Mouse (Mus musculus) heart, embryonic 10.5 days (tissue): ENCODE data around the gene Gm44503. TPM values are rescaled to one million over a fixed set of nuclear protein-coding genes. Genes with fewer than 3 reads are reported as not detected.

Source experiments
- DNase-seq: peaks from one replicate; pipeline ENCODE4 v3.0.0-alpha.2; 2017; ENCODE audit warnings: low spot score
- H3K27ac ChIP-seq: fragments of 300-500 bp; sonication (generic); 2 replicates; pipeline ENCODE4 v1.5.1; 2016; ENCODE audit warnings: mild to moderate bottlenecking
- H3K27me3 ChIP-seq: fragments of 300-500 bp; sonication (generic); 2 replicates; pipeline ENCODE4 v1.6.1; 2016; ENCODE audit warnings: mild to moderate bottlenecking; ENCODE audit not compliant: poor library complexity, insufficient read depth, severe bottlenecking
- H3K36me3 ChIP-seq: fragments of 300-500 bp; sonication (generic); 2 replicates; pipeline ENCODE4 v1.6.1; 2016; ENCODE audit warnings: mild to moderate bottlenecking, moderate library complexity
- H3K4me1 ChIP-seq: fragments of 300-500 bp; sonication (generic); 2 replicates; pipeline ENCODE4 v1.6.1; 2016; ENCODE audit warnings: mild to moderate bottlenecking
- H3K4me3 ChIP-seq: fragments of 300-500 bp; sonication (generic); 2 replicates; pipeline ENCODE4 v1.5.1; 2016; ENCODE audit warnings: mild to moderate bottlenecking, moderate library complexity
- H3K9me3 ChIP-seq: fragments of 300-500 bp; sonication (generic); 2 replicates; pipeline ENCODE4 v1.6.1; 2016; ENCODE audit warnings: mild to moderate bottlenecking, moderate library complexity
- WGBS: fragments of 180-500 bp; shearing (Covaris S2); methylation state at CpG from one replicate; pipeline ENCODE4 v1.1.7; 2016; 5-methylcytosine and 5-hydroxymethylcytosine counted together
- polyA plus RNA-seq: library from polyadenylated mRNA; unstranded; fragments of >200 nt; fragmentation: Nextera tagmentation; extraction: Ambion mirVana; gene quantifications from 2 replicates; pipeline ENCODE4 v1.2.1, GENCODE M21; 2016

The Gm44503 gene
- polyA plus RNA-seq, 1 experiment from 2014 or later, result not detected

DNA sequence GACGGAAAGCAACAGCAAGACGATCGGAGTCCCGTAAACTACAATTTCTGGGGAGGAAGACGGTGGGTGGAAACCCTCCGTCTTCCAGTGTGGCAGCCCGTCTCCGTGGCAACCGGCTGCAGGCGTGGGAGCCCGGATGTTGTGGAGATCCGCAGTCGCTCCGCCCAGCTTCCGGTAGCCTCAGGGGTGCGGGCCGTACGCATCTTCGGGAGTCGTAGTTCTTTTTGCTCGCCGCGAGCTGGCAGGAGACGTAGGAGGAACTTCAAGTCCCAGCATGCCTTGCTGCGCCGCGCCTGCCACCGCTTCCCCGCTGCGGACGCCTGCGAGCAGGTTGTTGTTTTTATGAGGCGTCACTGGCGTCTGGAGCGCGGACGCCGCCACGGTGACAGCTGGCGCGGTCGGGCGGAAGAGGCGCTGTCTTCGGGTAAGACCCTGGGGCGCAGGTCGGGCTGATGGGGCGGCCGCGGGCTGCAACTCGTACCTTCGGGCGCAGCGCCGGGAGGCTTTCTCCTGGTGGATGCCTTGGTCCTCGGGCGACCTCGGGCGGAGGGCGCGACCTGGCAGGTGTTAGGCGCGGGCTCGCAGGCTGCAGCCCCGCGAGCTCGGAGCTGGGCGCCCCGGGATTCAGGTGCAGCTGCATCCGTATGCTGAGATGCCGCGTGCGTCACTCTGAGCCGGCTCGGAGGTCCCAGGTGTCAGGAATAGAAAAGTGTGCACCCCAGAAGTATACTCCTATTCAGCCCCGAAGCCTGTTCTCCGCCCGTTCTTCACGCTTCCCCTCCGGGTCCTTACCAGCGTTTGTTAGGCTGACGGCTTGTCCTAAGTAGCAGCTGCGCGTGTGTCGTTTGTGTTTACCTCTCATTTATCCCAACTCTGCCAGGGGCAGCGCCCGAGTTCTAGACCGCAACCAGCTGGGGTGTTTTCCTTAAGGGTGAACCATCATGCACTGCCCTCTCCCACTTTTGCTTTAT is 26.9 kb downstream of the Gm44503 start, which contains the start of the genes Ccpg1os and Ccpg1:
Gene Ccpg1os (minus strand): TSS at position 133 of the 971 bp plus-strand sequence.
Gene Ccpg1 (plus strand): TSS at position 180 of the 971 bp plus-strand sequence.
- H3K27ac ChIP-seq, result peak within 1 kb of the TSS; percentile 77
- WGBS, result under 1% methylated on average over 88 of the region's 88 CpGs
- H3K36me3 ChIP-seq, result no peaks in the 10 kb centered on the region
- H3K27me3 ChIP-seq, result no peaks in the 10 kb centered on the region
- peak; percentile 99 for DNase-seq
- H3K4me3 ChIP-seq, result peak within 1 kb of the TSS; percentile 91
- peaks cover 11% of the 10 kb centered on the region for H3K4me1 ChIP-seq
- no peaks in the 10 kb centered on the region for H3K9me3 ChIP-seq

DNA sequence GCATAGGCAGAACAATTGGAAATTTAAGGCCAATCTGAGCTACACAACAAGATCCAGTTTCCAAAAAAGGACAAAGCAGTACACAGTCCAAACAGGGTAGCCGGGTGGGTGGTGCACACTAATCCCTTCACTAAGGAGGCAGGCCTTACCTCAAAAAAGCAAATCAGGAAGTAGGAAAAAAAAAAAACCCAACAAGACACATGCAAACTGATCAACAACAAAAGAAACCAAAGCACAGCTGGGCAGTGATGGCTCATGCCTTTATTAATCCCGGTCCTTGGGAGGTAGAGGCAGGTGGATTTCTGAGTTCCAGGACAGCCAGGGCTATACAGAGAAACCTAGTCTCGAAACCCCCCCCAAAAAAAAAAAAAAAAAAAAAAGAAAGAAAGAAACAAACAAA is 29.1 kb downstream of the Gm44503 start:
- no peaks in the 10 kb centered on the region for H3K9me3 ChIP-seq
- no peak for DNase-seq
- H3K27ac ChIP-seq, result no peak overlapping the region
- 69% methylated on average over 3 of the region's 3 CpGs for WGBS
- H3K36me3 ChIP-seq, result no peaks in the 10 kb centered on the region
- no peak overlapping the region for H3K4me3 ChIP-seq
- H3K27me3 ChIP-seq, result no peaks in the 10 kb centered on the region
- peaks cover 11% of the 10 kb centered on the region for H3K4me1 ChIP-seq

DNA sequence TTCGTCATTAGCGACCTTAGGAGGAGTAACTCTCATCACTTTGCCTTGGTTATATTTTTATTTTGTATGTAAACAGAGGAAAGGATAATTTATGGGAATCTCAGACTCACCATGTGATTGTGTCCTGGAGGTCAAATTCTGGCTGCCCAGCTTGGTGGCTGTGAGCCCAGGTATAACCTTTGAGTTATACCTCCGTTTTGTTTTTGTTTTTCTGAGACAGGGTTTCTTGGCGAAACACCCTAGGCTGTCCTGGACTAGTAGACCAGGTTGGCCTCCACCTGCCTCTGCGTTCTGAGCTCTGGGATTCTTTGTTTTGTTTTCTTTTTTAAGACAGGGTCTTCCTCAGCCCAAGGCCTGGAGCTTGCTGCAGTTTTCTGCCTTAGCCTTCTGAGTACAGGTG is 30.1 kb downstream of the Gm44503 start:
- no peak for DNase-seq
- Histone ChIP-seq H3K4me3 (no peak overlapping the region), H3K27ac (no peak overlapping the region), H3K4me1 (peaks cover 11% of the 10 kb centered on the region), H3K36me3 (no peaks in the 10 kb centered on the region), H3K9me3 (no peaks in the 10 kb centered on the region), H3K27me3 (no peaks in the 10 kb centered on the region)
- 72% methylated on average over 5 of the region's 5 CpGs for WGBS

DNA sequence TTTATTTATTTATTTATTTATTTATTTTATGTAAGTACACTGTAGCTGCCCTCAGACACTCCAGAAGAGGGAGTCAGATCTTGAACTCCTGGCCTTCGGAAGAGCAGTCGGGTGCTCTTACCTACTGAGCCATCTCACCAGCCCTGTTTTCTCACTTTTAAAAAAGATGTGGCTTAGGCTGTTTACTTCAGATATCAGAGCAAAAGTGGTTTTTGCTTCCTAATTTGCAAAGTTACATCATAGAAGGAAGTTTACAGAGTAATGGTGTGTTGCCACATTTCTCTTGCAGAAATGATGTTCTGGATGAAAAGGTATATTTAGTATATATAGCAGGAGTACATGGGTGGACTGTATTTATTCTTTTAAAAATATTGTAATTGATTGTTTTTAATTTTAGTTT is 32.8 kb downstream of the Gm44503 start:
- Histone ChIP-seq H3K27me3 (no peaks in the 10 kb centered on the region), H3K36me3 (no peaks in the 10 kb centered on the region), H3K9me3 (no peaks in the 10 kb centered on the region), H3K27ac (no peak overlapping the region), H3K4me1 (no peaks in the 10 kb centered on the region), H3K4me3 (no peak overlapping the region)
- WGBS, result 94% methylated on average over 2 of the region's 2 CpGs
- DNase-seq, result no peak

DNA sequence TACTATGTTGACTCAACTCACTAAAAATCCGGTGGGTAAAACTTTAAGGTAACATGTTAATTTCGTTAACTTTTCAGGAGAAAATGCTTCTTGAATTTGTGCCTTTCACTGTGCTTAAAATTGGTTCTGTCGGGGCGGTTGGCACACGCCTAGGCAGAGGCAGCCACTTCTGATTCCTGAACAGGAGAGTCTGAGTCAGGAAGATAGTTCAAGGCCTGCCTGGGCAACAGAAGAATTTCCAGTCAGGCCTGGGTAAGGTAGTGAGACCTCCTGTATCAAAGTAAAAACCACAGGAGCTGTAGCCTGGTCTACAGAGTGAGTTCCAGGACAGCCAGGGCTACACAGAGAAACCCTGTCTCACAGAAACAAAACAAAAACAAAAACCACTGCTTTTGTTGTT is 33.9 kb downstream of the Gm44503 start:
- Histone ChIP-seq H3K4me1 (no peaks in the 10 kb centered on the region), H3K36me3 (no peaks in the 10 kb centered on the region), H3K27me3 (no peaks in the 10 kb centered on the region), H3K4me3 (no peak overlapping the region), H3K27ac (no peak overlapping the region), H3K9me3 (no peaks in the 10 kb centered on the region)
- DNase-seq, result no peak
- 85% methylated on average over 5 of the region's 5 CpGs for whole genome bisulfite sequencing

DNA sequence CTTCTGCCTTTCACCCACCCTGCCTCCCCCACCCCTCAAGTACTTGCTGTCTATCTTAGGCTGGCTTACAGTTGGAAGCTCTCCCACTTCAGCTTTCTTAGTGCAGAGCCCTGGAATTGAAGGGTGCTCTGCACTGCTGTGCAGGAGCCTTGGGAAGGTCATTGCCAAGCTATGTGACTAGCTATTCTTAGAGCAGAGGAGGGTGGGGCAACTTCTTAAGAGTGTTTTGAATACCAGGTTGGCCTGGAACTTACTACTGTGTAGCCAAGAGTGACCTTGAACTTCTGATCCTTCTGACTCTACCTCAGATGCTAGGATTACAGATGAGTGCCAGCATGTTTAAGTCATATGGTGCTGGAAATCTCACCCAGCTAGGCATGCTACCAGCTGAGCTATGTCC is 37.5 kb downstream of the Gm44503 start:
- no peak overlapping the region for H3K4me3 ChIP-seq
- H3K9me3 ChIP-seq, result no peaks in the 10 kb centered on the region
- H3K36me3 ChIP-seq, result no peaks in the 10 kb centered on the region
- DNase-seq, result no peak
- H3K4me1 ChIP-seq, result no peaks in the 10 kb centered on the region
- no peaks in the 10 kb centered on the region for H3K27me3 ChIP-seq
- H3K27ac ChIP-seq, result no peak overlapping the region

DNA sequence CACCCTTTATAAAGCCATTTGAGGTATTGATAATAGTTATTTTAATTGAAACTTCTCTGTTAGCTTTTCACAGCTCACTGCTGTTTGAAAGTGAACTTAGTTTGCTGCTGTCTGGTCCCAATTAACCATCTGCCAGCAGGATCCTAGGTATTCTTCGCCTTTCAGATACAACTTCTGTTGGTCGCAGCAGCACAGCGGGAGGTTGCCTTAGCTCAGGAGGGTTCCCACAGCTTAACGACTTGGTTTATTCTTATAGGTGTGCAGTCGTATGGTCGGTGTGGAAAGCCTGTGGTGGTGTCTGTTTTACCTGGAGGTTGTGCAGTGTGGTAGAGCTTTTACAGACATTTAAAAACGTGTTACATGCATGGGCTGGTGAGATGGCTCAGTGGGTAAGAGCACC is 38.2 kb downstream of the Gm44503 start:
- Histone ChIP-seq H3K27ac (no peak overlapping the region), H3K36me3 (no peaks in the 10 kb centered on the region), H3K9me3 (no peaks in the 10 kb centered on the region), H3K4me3 (no peak overlapping the region), H3K4me1 (no peaks in the 10 kb centered on the region), H3K27me3 (no peaks in the 10 kb centered on the region)
- DNase-seq, result no peak
- WGBS, result 63% methylated on average over 7 of the region's 7 CpGs

DNA sequence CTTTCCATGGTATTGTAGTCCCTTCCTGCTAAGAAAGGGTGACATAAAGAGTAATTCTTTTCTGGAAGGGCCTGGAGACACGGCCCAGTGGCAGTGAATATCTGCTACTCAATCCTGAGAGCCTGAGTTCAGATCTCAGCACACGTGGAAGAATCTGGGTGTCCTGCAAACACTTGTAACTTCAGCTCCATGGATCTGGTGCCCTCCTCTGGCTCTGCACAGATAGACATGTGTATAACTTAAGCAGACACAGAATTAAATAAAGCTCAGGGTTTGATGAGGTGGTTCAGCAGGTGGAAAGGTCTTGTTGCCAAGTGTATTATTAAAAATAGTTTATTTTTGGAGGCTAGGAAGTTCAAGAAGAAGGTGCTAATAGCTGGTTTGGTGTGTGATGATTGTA is 41.8 kb downstream of the Gm44503 start:
- H3K4me1 ChIP-seq, result no peaks in the 10 kb centered on the region
- peaks cover under 1% of the 10 kb centered on the region; the same call in 1 of the 2 replicates for H3K36me3 ChIP-seq
- no peak for DNase-seq
- no peaks in the 10 kb centered on the region for H3K27me3 ChIP-seq
- 64% methylated on average over 2 of the region's 2 CpGs for WGBS
- H3K4me3 ChIP-seq, result no peak overlapping the region
- no peaks in the 10 kb centered on the region for H3K9me3 ChIP-seq
- H3K27ac ChIP-seq, result no peak overlapping the region

DNA sequence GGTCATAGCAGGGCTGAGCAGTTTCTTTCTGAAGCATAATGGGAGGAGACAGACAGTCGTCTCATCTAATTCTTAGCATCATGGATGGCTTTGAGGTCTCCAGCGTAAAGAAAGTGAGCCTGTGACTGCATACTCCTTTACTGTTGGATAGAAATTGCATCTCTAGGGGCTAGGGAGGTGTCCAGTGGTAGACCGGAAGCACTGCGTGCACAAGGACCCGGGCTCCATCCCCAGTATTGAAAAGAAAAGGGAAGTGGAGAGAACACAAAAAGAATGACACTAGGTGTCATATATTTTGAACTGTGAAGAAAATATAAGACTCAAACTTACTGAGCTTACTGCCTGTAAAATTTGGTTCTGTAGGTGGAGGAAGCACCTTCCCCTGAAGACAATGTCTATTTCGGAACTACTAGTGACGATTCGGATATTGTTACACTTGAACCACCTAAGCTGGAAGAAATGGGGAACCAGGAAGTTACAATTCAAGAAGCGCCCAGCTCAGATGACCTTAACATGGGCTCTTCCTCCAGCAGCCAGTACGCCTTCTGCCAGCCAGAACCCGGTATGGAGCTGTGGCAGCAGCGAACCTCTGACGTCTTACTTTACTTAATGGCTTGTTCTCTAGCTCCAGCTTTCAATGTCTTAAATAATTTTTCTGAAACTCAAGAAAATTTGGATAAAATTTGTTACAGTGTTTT is 42.8 kb downstream of the Gm44503 start:
- no peaks in the 10 kb centered on the region for H3K4me1 ChIP-seq
- no peak for DNase-seq
- H3K27ac ChIP-seq, result no peak overlapping the region
- H3K27me3 ChIP-seq, result no peaks in the 10 kb centered on the region
- H3K4me3 ChIP-seq, result no peak overlapping the region
- H3K36me3 ChIP-seq, result peaks cover 9% of the 10 kb centered on the region; the same call in 1 of the 2 replicates
- H3K9me3 ChIP-seq, result no peaks in the 10 kb centered on the region
- 83% methylated on average over 13 of the region's 13 CpGs for whole genome bisulfite sequencing

DNA sequence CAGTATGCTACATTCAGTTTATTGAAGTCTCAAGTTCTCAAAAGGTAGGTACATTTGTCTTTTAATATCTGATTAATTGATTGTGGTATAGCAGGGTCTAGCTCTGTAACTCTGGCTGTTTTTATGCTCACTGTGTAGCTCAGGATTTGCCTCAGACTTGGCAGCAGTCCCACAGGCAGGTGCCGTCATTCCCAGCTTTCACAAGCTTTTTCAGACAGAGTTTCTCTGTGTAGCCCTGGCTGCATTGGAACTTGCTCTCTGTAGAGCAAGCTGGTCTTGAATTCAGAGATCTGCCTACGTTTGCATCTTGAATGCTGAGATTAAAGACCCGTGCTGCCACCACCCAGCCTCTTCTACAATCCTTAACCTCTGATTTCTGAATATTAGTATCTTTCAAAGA is 43.5 kb downstream of the Gm44503 start:
- no peak overlapping the region for H3K27ac ChIP-seq
- 67% methylated on average over 3 of the region's 3 CpGs for WGBS

DNA sequence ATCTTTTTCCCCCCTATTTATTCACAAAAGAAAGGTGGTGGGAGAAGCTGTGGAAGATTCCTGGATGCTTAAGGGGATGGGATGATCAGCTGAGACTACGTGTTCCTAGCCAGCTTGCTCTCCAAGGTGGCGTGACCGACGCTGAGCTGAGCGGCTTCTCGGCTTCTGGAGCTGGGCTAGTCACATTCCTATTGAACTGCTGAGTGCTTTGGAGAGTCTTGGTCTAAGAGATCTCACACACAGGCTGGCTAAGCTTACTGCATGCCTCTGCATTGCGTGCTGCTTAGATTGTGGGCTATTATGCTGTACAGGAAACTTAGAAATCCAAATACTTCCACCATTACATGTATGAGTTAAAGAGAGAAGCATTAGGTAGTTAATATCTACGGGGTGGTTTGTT is 45.4 kb downstream of the Gm44503 start:
- Histone ChIP-seq H3K4me1 (no peaks in the 10 kb centered on the region), H3K27me3 (no peaks in the 10 kb centered on the region), H3K27ac (no peak overlapping the region), H3K36me3 (peaks cover 9% of the 10 kb centered on the region; the same call in 1 of the 2 replicates), H3K9me3 (no peaks in the 10 kb centered on the region), H3K4me3 (no peak overlapping the region)
- 81% methylated on average over 8 of the region's 8 CpGs for WGBS
- DNase-seq, result no peak

More for the DNA sequence above, 43.5 kb downstream of the Gm44503 start:
- Histone ChIP-seq H3K27me3 (no peaks in the 10 kb centered on the region), H3K4me1 (no peaks in the 10 kb centered on the region), H3K9me3 (no peaks in the 10 kb centered on the region), H3K4me3 (no peak overlapping the region), H3K36me3 (peaks cover 9% of the 10 kb centered on the region; the same call in 1 of the 2 replicates)
- no peak for DNase-seq

DNA sequence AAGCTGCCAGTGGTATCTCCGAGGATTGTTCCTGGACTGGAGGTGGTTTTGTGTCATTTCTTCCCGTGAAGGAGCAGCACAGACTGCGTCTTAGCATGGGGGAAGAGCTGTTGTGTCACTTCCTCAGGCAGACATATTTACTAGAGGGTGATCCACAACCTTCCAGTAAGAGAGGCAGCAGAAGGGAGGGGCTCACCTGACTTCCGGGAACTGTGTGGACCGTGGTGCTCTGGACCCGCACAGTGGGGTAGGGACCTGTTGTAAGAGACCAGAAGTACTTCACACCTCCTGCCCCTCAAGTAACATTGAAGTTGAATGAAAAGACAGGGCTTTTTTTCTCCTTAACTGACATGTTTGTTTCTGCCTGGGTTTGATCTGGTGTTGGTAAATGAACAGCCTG is 46.5 kb downstream of the Gm44503 start:
- DNase-seq, result no peak
- Histone ChIP-seq H3K27me3 (no peaks in the 10 kb centered on the region), H3K4me3 (no peak overlapping the region), H3K4me1 (no peaks in the 10 kb centered on the region), H3K9me3 (no peaks in the 10 kb centered on the region), H3K36me3 (peaks cover 9% of the 10 kb centered on the region; the same call in 1 of the 2 replicates), H3K27ac (no peak overlapping the region)
- WGBS, result 81% methylated on average over 6 of the region's 6 CpGs

DNA sequence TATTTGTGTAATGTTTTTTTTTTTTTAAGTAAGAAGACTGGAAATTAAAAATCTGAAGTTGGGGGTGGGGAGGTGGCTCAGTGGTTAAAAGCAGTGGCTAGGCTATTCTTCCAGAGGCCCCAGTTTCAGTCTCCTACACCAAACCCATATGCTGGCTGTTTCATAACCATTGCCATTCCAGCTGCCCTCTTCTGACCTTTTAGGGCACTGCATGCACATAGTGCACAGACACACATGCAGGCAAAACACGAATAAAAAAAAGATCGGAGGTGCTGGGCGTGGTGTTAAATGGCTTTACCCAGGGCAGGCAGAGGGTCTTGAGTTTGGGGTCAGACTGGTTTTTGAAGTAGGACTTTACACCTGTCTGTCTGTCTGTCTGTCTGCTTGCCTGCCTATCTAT is 47.5 kb downstream of the Gm44503 start:
- Histone ChIP-seq H3K4me1 (no peaks in the 10 kb centered on the region), H3K9me3 (no peaks in the 10 kb centered on the region), H3K27me3 (no peaks in the 10 kb centered on the region), H3K4me3 (no peak overlapping the region), H3K36me3 (peaks cover 9% of the 10 kb centered on the region; the same call in 1 of the 2 replicates), H3K27ac (no peak overlapping the region)
- WGBS, result 88% methylated on average over 3 of the region's 3 CpGs
- no peak for DNase-seq
